Mouse (Mus musculus) G1E (cell line): ENCODE results near the gene Myoz1.

Source experiments
- CTCF ChIP-seq: IDR thresholded peaks from 2 replicates; pipeline ENCODE4 v1.5.1; 2012; ENCODE audit warnings: low read depth, low read length, inconsistent platforms, mixed read lengths
- GATA2 ChIP-seq: IDR thresholded peaks from 2 replicates; pipeline ENCODE4 v1.6.1; 2012; ENCODE audit warnings: low read depth, low read length, inconsistent platforms, borderline replicate concordance

DNA sequence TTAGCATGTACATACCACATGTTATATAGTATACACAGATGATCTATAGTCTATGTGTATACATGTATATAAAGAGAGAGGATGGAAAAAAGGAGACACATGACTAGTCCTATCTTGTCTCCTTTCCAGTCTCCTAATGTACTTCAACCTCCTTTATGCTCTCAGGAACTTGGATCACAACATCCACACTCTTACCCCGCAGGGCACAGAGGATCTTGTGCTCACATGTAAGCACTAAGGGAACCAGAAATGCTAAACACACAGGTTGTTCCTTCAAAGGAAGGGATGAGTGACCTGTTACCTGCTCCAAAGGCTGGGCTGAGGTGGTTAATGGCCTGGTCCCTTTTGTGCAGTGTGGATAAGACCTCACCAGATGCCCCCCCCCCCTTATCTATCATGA is 43.5 kb downstream of the Myoz1 start:
- no peak for TF ChIP-seq CTCF
- no peak for TF ChIP-seq GATA2
